Mouse (Mus musculus) kidney, postnatal 0 days (tissue): ENCODE measurements around the gene Copb2. TPM values are rescaled to one million over a fixed set of nuclear protein-coding genes. Genes with fewer than 3 reads are reported as not detected.

Experiments
- ATAC-seq: fragments of 200-750 bp; cut with Nextera tagmentation; replicated peaks from 2 replicates; pipeline ENCODE4 v1.8.0; 2017; ENCODE audit warnings: low read depth, moderate number of reproducible peaks, moderate TSS enrichment, moderate library complexity; ENCODE audit not compliant: low FRiP score
- DNase-seq: peaks from one replicate; pipeline ENCODE4 v3.0.0-alpha.2; 2016; ENCODE audit warnings: low spot score
- H3K27ac ChIP-seq: fragments of 300-500 bp; sonication (generic); 2 replicates; pipeline ENCODE4 v1.5.1; 2014; ENCODE audit warnings: mild to moderate bottlenecking
- H3K27me3 ChIP-seq: fragments of 300-500 bp; sonication (generic); 2 replicates; pipeline ENCODE4 v1.6.1; 2014; ENCODE audit warnings: low read length, mixed read lengths; ENCODE audit not compliant: insufficient read depth
- H3K36me3 ChIP-seq: fragments of 300-500 bp; sonication (generic); 2 replicates; pipeline ENCODE4 v1.6.1; 2014; ENCODE audit warnings: low read length, mixed read lengths; ENCODE audit not compliant: insufficient read depth
- H3K4me1 ChIP-seq: fragments of 300-500 bp; sonication (generic); replicated peaks from 2 replicates; pipeline ENCODE4 v1.6.1; 2014; ENCODE audit warnings: antibody characterized with exemption, low read length, mixed read lengths; ENCODE audit not compliant: insufficient read depth
- H3K4me2 ChIP-seq: fragments of 300-500 bp; sonication (generic); 2 replicates; pipeline ENCODE4 v1.6.1; 2014; ENCODE audit warnings: mild to moderate bottlenecking, low read length, moderate library complexity, mixed read lengths
- H3K4me3 ChIP-seq: fragments of 300-500 bp; sonication (generic); replicated peaks from 2 replicates; pipeline ENCODE4 v1.5.1; 2014; ENCODE audit warnings: low read depth, low read length
- H3K9ac ChIP-seq: fragments of 300-500 bp; sonication (generic); 2 replicates; pipeline ENCODE4 v1.6.1; 2014; ENCODE audit warnings: low read depth, low read length
- H3K9me3 ChIP-seq: fragments of 300-500 bp; sonication (generic); replicated peaks from 2 replicates; pipeline ENCODE4 v1.6.1; 2016; ENCODE audit warnings: low read length, inconsistent platforms, mixed read lengths
- CTCF ChIP-seq: IDR thresholded peaks from 2 replicates; pipeline ENCODE4 v1.5.1; 2016; ENCODE audit warnings: antibody characterized with exemption, low read depth, mild to moderate bottlenecking, moderate library complexity
- WGBS: fragments of 180-500 bp; shearing (Covaris S2); extraction: QIAGEN DNeasy Blood & Tissue Kit; methylation state at CpG from one replicate; pipeline ENCODE4 v1.1.7; 2014; 5-methylcytosine and 5-hydroxymethylcytosine counted together
- polyA plus RNA-seq: library from polyadenylated mRNA; unstranded; fragments of >200 nt; fragmentation: Nextera tagmentation; extraction: Ambion mirVana; gene quantifications from 2 replicates; pipeline ENCODE4 v1.2.1, GENCODE M21; 2015

Gene Copb2
- polyA plus RNA-seq, 1 experiment from 2014 or later, result 138 TPM

DNA sequence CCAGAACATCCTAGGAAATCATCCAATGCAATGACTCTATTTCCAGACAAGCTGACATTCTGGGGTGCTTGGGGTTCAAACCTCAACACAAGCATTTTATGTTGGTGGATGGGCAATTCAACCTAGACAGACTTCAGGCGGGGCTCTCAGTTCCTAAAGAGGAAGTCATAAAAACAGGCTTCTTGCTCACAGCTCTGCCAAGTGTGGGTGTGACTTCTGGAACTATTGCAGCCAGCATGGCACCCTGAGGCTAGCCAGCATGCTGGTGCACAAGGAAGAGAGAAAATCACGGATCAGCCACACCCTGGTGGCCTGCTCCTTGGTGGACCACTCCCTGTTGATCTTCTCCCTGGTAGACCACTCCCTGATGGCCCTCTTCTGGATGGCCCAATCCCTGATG, 32.5 kb upstream of the Copb2 start:
- TF ChIP-seq CTCF, result no peak
- H3K4me2 ChIP-seq, result no peak overlapping the region

DNA sequence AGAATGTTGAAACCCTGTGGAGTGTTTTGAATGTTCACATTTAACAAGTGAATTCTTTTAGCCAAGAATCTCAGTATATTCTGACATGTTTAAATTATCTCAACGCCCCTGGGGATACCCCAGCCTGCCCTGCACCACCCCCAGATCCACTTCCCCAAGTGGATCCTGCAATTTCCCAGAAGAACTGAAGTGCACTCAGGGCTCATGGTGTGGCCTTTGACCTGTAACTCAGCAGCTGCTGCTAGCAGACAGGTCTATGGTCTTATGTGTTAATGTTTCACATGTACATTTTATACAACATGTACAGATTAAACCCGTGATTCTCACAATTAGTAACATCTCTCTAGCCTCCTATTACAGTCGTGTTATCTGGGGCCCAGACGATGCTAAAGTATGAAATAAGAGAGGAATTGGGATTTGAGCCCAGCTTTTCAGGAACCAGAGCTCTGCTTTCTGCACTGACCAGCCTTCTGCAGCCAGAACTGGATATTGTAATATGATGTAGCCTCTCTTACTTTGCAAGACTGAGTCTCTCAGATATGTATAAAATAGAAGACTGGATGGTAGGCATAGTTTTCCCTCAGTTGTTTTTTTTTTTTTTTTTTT, 28.7 kb upstream of the Copb2 start:
- no peak overlapping the region for H3K9ac ChIP-seq
- H3K27me3 ChIP-seq, result no peaks in the 10 kb centered on the region
- ATAC-seq (no peak), DNase-seq (no peak)
- 64% methylated on average over 4 of the region's 4 CpGs for WGBS
- no peaks in the 10 kb centered on the region for H3K4me1 ChIP-seq
- no peak overlapping the region for H3K27ac ChIP-seq
- H3K9me3 ChIP-seq, result no peaks in the 10 kb centered on the region
- no peak overlapping the region for H3K4me3 ChIP-seq
- no peak for TF ChIP-seq CTCF
- H3K36me3 ChIP-seq, result no peaks in the 10 kb centered on the region
- H3K4me2 ChIP-seq, result no peak overlapping the region

More for the DNA sequence above, 32.5 kb upstream of the Copb2 start:
- no peaks in the 10 kb centered on the region for H3K9me3 ChIP-seq
- DNase-seq (no peak), ATAC-seq (no peak)
- no peak overlapping the region for H3K27ac ChIP-seq
- WGBS, result 50% methylated on average over 2 of the region's 2 CpGs
- no peak overlapping the region for H3K4me3 ChIP-seq
- H3K36me3 ChIP-seq, result no peaks in the 10 kb centered on the region
- H3K9ac ChIP-seq, result no peak overlapping the region
- no peaks in the 10 kb centered on the region for H3K4me1 ChIP-seq
- H3K27me3 ChIP-seq, result no peaks in the 10 kb centered on the region

DNA sequence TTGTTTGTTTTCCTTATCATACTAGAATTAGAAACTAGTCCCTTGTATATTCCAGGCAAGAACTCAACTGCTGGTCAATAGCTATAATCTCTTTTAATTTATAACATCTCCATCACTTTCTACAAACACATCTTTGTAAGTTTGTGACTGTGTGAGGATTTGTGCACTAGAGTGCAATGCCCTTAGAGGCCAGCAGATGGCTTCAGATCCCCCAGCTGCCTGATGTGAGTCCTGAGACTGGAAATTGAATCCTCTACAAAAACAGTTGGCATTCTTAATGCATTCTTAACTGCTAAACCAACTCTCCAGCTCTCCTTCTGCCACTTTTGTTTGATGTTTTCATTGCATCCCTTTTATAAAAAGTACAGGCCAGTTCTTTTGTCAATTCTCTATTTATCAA, 27.8 kb upstream of the Copb2 start:
- no peak for ATAC-seq
- Histone ChIP-seq H3K9me3 (no peaks in the 10 kb centered on the region), H3K4me1 (no peaks in the 10 kb centered on the region), H3K9ac (no peak overlapping the region), H3K4me2 (no peak overlapping the region), H3K36me3 (no peaks in the 10 kb centered on the region), H3K27me3 (no peaks in the 10 kb centered on the region), H3K27ac (no peak overlapping the region), H3K4me3 (no peak overlapping the region)
- peak; percentile 52 for TF ChIP-seq CTCF
- no peak for DNase-seq

DNA sequence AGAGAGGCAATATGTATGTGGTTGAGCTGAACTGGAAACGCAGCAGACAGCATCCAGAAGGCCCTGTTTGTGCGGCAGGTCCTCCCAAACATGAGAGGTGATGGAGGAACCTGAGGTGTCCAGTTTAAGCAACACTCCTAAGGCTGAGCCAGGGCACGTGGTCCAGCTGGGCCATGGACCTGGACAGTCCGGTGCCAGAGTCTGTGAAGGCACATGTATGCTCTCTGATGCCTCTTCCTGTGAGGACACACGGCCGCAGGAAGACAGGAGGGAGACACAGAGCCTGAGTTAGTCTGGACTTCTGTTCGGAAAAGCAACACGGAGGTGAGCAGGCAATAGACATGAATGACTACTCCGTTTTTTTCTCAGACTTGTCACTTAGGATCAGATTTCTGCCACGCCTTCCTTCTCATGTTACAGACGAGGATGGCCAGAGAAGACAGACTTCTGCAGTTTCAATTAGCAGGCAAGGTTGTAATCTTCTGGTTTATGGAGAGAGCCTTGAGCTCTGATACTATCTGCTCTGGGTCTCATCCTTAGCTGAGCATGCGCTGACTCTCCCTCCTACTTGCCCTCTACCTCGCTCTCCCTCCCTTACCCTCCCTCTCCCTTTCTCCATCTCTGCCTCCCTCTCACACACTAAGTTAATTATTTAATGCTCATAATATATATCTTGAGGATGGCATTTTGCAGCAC, 25.4 kb upstream of the Copb2 start:
- H3K27me3 ChIP-seq, result no peaks in the 10 kb centered on the region
- H3K9me3 ChIP-seq, result no peaks in the 10 kb centered on the region
- H3K4me1 ChIP-seq, result no peaks in the 10 kb centered on the region
- H3K4me2 ChIP-seq, result peak overlapping the region; percentile 49
- H3K36me3 ChIP-seq, result no peaks in the 10 kb centered on the region
- ATAC-seq (peak; percentile 76), DNase-seq (peak; percentile 75)
- TF ChIP-seq CTCF, result 0 out of 2 replicates have a peak, but pooled peaks have one; percentile 5
- 22% methylated on average over 13 of the region's 13 CpGs for WGBS
- H3K27ac ChIP-seq, result no peak overlapping the region
- peak overlapping the region; percentile 4; the same call in 1 of the 2 replicates for H3K4me3 ChIP-seq
- no peak overlapping the region for H3K9ac ChIP-seq

DNA sequence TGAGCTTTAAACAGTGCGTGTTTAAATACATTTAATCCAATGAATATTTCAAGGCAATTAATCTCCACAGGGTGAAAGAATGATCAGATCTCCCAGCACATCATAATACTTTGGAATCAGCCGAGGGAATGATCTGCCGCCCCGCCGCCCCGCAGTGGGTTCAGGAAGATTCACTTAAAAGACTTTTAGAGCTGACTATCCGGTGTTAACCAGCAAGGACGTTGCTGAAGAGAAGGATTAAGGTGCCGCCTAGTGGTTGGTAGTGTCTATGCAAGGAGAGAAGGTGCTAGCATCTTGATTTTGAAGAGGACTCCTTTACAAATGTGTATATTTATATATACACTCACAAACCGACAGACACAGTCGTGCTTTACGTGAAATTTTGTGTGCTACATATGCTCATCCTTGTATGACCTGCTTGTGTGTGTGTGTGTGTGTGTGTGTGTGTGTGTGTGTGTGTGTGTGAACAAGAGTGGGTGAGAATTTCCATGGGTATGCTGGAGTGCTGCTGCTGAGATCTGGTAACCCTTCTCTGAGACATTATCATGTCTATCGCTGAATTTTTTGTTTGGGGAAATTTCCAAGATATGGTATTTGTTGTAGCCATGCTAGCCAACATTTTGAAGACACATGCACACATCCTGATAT, 24.7 kb upstream of the Copb2 start:
- no peaks in the 10 kb centered on the region for H3K36me3 ChIP-seq
- DNase-seq, result peak; percentile 96
- TF ChIP-seq CTCF, result peak; percentile 92
- H3K4me2 ChIP-seq, result peak overlapping the region; percentile 49
- H3K4me1 ChIP-seq, result no peaks in the 10 kb centered on the region
- H3K4me3 ChIP-seq, result peak overlapping the region; percentile 4; the same call in 1 of the 2 replicates
- H3K9ac ChIP-seq, result no peak overlapping the region
- H3K27ac ChIP-seq, result no peak overlapping the region
- no peaks in the 10 kb centered on the region for H3K9me3 ChIP-seq
- no peaks in the 10 kb centered on the region for H3K27me3 ChIP-seq
- 3% methylated on average over 13 of the region's 13 CpGs for WGBS
- peak; percentile 76 for ATAC-seq

DNA sequence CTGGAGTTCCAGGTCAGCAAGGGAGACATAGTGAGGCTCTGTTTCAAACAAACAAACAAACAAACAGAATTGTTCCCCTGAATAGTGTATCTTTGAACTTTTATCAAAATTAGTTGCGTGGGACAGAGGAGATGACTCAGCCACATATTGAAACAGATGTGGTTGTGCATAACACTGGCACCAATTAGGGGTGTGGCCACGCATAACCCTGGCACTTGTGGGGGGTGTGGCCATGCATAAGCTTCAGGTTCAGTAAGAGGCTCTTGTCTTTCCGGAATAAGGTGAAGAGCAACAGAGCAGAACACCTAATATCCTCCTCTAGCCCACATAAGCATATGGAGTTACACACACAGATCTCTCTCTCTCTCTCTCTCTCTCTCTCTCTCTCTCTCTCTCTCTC, 19.5 kb upstream of the Copb2 start:
- 72% methylated on average over 3 of the region's 3 CpGs for WGBS
- Histone ChIP-seq H3K4me3 (no peak overlapping the region), H3K27ac (no peak overlapping the region), H3K36me3 (no peaks in the 10 kb centered on the region), H3K4me2 (no peak overlapping the region), H3K9ac (no peak overlapping the region), H3K9me3 (no peaks in the 10 kb centered on the region), H3K4me1 (no peaks in the 10 kb centered on the region), H3K27me3 (no peaks in the 10 kb centered on the region)
- ATAC-seq (no peak), DNase-seq (no peak)
- TF ChIP-seq CTCF, result no peak
